Mouse (Mus musculus) MEL (cell line): ENCODE data around the gene Bach1. TPM values are rescaled to one million over a fixed set of nuclear protein-coding genes. Genes with fewer than 3 reads are reported as not detected.
A peak's percentile ranks its signal among the peaks of the same experiment; 100 is the strongest.

Source experiments
- DNase-seq: peaks from one replicate; pipeline ENCODE4 v3.0.0; 2011; ENCODE audit warnings: low read depth, low spot score
- H3K27ac ChIP-seq: 2 replicates; pipeline ENCODE4 v1.5.1; 2012; ENCODE audit warnings: low read depth, mild to moderate bottlenecking, control low read depth, low read length, moderate library complexity; ENCODE audit not compliant: control insufficient read depth
- H3K27me3 ChIP-seq, 2 experiments: fragments of 150-350 bp in 1 of 2; sonication (generic) in 1 of 2; 2 replicates each; pipeline ENCODE4 v1.6.1; 2012; ENCODE audit warnings: low read length in 2 of 2, mild to moderate bottlenecking in 2 of 2, improper control_type of control experiment in 1 of 2, moderate library complexity in 1 of 2; ENCODE audit not compliant: insufficient read depth in 2 of 2, control insufficient read depth in 1 of 2
- H3K36me3 ChIP-seq, 2 experiments: 2 replicates each; pipeline ENCODE4 v1.6.1; 2012 to 2014; ENCODE audit warnings: low read length in 2 of 2, improper control_type of control experiment in 1 of 2, inconsistent platforms in 1 of 2, mild to moderate bottlenecking in 1 of 2; ENCODE audit not compliant: insufficient read depth in 2 of 2, control insufficient read depth in 1 of 2
- H3K4me1 ChIP-seq, 2 experiments: fragments of 150-350 bp in 1 of 2; sonication (generic) in 1 of 2; 2 replicates each; pipeline ENCODE4 v1.6.1; 2012; ENCODE audit warnings: low read length in 2 of 2, improper control_type of control experiment in 1 of 2, mild to moderate bottlenecking in 1 of 2; ENCODE audit not compliant: insufficient read depth in 2 of 2, control insufficient read depth in 1 of 2
- H3K4me3 ChIP-seq, 2 experiments: fragments of 150-350 bp in 1 of 2; sonication (generic) in 1 of 2; 2 replicates each; pipeline ENCODE4 v1.5.1; 2012; ENCODE audit warnings: low read depth in 2 of 2, low read length in 2 of 2, mild to moderate bottlenecking in 2 of 2, moderate library complexity in 2 of 2, control low read depth in 1 of 2, improper control_type of control experiment in 1 of 2; ENCODE audit not compliant: control insufficient read depth in 1 of 2, insufficient read depth in 1 of 2
- H3K79me2 ChIP-seq: 2 replicates; pipeline ENCODE4 v1.6.1; 2012; ENCODE audit warnings: mild to moderate bottlenecking, low read length, moderate library complexity; ENCODE audit not compliant: control insufficient read depth, poor library complexity, insufficient read depth
- H3K9ac ChIP-seq: 2 replicates; pipeline ENCODE4 v1.6.1; 2012; ENCODE audit warnings: low read depth, mild to moderate bottlenecking, control low read depth, low read length, moderate library complexity; ENCODE audit not compliant: control insufficient read depth, poor library complexity, severe bottlenecking
- H3K9me3 ChIP-seq: fragments of 150-350 bp; sonication (generic); replicated peaks from 2 replicates; pipeline ENCODE4 v1.6.1; 2012; ENCODE audit warnings: mild to moderate bottlenecking, low read length, improper control_type of control experiment, moderate library complexity; ENCODE audit not compliant: insufficient read depth
- BHLHE40 ChIP-seq: IDR thresholded peaks from 2 replicates; pipeline ENCODE4 v1.6.1; 2012; ENCODE audit warnings: low read depth, mild to moderate bottlenecking, inconsistent platforms, low read length, improper control_type of control experiment, borderline replicate concordance
- ELF1 ChIP-seq: IDR thresholded peaks from 2 replicates; pipeline ENCODE4 v1.6.1; 2014; ENCODE audit warnings: low read depth, mild to moderate bottlenecking, inconsistent platforms, low read length, improper control_type of control experiment, moderate library complexity
- ETS1 ChIP-seq: IDR thresholded peaks from 2 replicates; pipeline ENCODE4 v1.6.1; 2012; ENCODE audit warnings: low read depth, mild to moderate bottlenecking, inconsistent platforms, low read length, improper control_type of control experiment, moderate library complexity
- GATA1 ChIP-seq: IDR thresholded peaks from 2 replicates; pipeline ENCODE4 v1.6.1; 2011; ENCODE audit warnings: low read depth, low read length, improper control_type of control experiment
- KAT2A ChIP-seq: conservative IDR thresholded peaks from 2 replicates; pipeline ENCODE4 v1.6.1; 2012; ENCODE audit warnings: low read depth, low read length, improper control_type of control experiment, inconsistent platforms
- MAFK ChIP-seq: IDR thresholded peaks from 2 replicates; pipeline ENCODE4 v1.6.1; 2011; ENCODE audit warnings: low read depth, mild to moderate bottlenecking, low read length, improper control_type of control experiment, borderline replicate concordance
- MXI1 ChIP-seq: IDR thresholded peaks from 2 replicates; pipeline ENCODE4 v1.6.1; 2011; ENCODE audit warnings: mild to moderate bottlenecking, low read depth, low read length, improper control_type of control experiment
- MYB ChIP-seq: IDR thresholded peaks from 2 replicates; pipeline ENCODE4 v1.6.1; 2011; ENCODE audit warnings: mild to moderate bottlenecking, low read depth, low read length, improper control_type of control experiment
- NELFE ChIP-seq: IDR thresholded peaks from 2 replicates; pipeline ENCODE4 v1.6.1; 2011; ENCODE audit warnings: low read depth, low read length, improper control_type of control experiment
- RAD21 ChIP-seq: IDR thresholded peaks from 2 replicates; pipeline ENCODE4 v1.6.1; 2011; ENCODE audit warnings: mild to moderate bottlenecking, low read depth, low read length, improper control_type of control experiment
- RCOR1 ChIP-seq: IDR thresholded peaks from 2 replicates; pipeline ENCODE4 v1.6.1; 2012; ENCODE audit warnings: low read depth, mild to moderate bottlenecking, inconsistent platforms, low read length, improper control_type of control experiment
- SMC3 ChIP-seq: IDR thresholded peaks from 2 replicates; pipeline ENCODE4 v1.6.1; 2011; ENCODE audit warnings: low read depth, low read length, improper control_type of control experiment
- TAL1 ChIP-seq: IDR thresholded peaks from 2 replicates; pipeline ENCODE4 v1.6.1; 2012; ENCODE audit warnings: mild to moderate bottlenecking, inconsistent platforms, low read length, moderate library complexity, mixed read lengths
- TCF12 ChIP-seq: IDR thresholded peaks from 2 replicates; pipeline ENCODE4 v1.6.1; 2014; ENCODE audit warnings: low read depth, mild to moderate bottlenecking, inconsistent platforms, low read length, improper control_type of control experiment, moderate library complexity
- UBTF ChIP-seq: IDR thresholded peaks from 2 replicates; pipeline ENCODE4 v1.6.1; 2012; ENCODE audit warnings: low read depth, mild to moderate bottlenecking, inconsistent platforms, low read length, improper control_type of control experiment, moderate library complexity, borderline replicate concordance; ENCODE audit not compliant: insufficient read depth
- ZC3H11A ChIP-seq: IDR thresholded peaks from 2 replicates; pipeline ENCODE4 v1.6.1; 2012; ENCODE audit warnings: low read depth, mild to moderate bottlenecking, inconsistent platforms, low read length, improper control_type of control experiment
- polyA plus RNA-seq, 2 experiments: library from polyadenylated mRNA; stranded (reverse) in 1 of 2; unstranded in 1 of 2; fragments of >175 nt in 1 of 2; fragments of >200 nt in 1 of 2; gene quantifications; 2 replicates each; pipeline versions ENCODE4 v1.2.1 to v1.2.4; 2012; ENCODE audit warnings: low replicate concordance in 2 of 2, low read depth in 1 of 2; ENCODE audit not compliant: insufficient read length in 2 of 2, insufficient read depth in 1 of 2, missing spikeins in 1 of 2
- total RNA-seq: library from RNA; depleted of rRNA; stranded (reverse); fragments of 300-350 nt; gene quantifications from 2 replicates; pipeline ENCODE4 v1.2.3, GENCODE M21; 2012

Gene Bach1
- total and polyA plus RNA-seq, 3 experiments: 20.5 to 21.1 TPM; not detected in 1

DNA sequence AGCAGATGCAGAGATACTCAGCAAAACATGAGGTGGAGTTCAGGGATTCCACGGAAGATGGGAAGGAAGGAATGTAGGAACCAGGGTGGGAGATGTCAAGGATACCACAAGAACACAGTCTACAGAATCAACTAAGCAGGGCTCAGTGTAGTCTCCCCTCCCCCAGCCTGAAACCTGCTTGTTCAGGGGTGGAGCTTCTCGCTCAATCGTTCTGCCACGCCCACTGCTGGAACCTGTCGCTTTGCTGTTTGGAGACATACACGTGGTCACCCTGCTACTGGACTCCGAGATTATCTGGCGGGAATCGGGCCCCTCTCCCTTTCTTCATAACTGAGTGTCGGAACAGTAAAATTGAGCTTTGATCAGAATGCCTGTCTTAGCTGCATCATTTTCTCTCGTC is 20.1 kb upstream of the Bach1 start:
- no peaks in the 10 kb centered on the region for H3K79me2 ChIP-seq

DNA sequence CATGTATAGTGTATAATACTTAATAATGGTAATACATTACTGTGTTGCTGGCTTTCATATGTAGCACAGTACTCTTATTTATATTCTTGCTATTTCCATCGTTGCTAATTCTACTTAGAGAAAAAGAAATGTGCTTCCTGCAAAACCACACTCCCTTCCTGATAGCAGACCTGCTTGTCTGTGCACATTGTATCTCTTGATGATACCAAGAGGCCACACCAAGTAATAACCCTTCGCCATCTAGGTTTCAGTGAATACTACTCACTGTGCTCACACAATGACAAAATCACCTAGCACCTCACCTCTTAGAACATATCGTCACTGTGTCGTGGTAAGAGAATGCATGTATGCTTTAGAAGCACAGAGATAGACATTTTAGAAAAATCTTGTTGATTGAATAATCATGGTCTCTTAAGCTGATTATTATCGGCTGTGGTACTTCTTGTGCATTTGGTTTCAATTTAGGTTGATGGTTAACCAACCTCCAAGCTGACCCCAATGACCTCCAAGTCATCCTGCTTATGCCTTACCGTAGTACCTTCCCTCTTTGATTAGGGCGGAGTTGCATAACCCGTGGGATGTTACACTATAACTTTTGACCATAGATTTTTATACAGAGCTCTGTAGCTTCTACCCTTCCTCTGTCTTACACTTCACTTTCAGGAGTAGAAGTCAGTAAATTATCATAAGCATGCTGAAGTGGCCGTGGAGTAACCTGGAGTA is 17.7 kb upstream of the Bach1 start:
- no peak overlapping the region for H3K9ac ChIP-seq
- H3K36me3 ChIP-seq: no peaks in the 10 kb centered on the region
- no peak overlapping the region for H3K27ac ChIP-seq
- H3K4me1 ChIP-seq: no peaks in the 10 kb centered on the region
- H3K79me2 ChIP-seq: no peaks in the 10 kb centered on the region
- no peak for DNase-seq
- TF ChIP-seq UBTF (no peak), TAL1 (no peak)
- H3K9me3 ChIP-seq: no peaks in the 10 kb centered on the region
- no peaks in the 10 kb centered on the region for H3K27me3 ChIP-seq
- no peak overlapping the region for H3K4me3 ChIP-seq

More for the DNA sequence above, 20.1 kb upstream of the Bach1 start:
- no peaks in the 10 kb centered on the region for H3K36me3 ChIP-seq
- DNase-seq: no peak
- no peaks in the 10 kb centered on the region for H3K27me3 ChIP-seq
- H3K4me3 ChIP-seq: no peak overlapping the region
- no peak overlapping the region for H3K27ac ChIP-seq
- TF ChIP-seq SMC3: no peak
- no peak for TF ChIP-seq TCF12
- TF ChIP-seq MYB: no peak
- no peak for TF ChIP-seq MAFK
- no peak for TF ChIP-seq ELF1
- TF ChIP-seq BHLHE40: no peak
- TF ChIP-seq KAT2A: no peak
- TF ChIP-seq MXI1: no peak
- no peak for TF ChIP-seq RCOR1
- no peak for TF ChIP-seq ZC3H11A
- TF ChIP-seq ETS1: no peak
- no peaks in the 10 kb centered on the region for H3K4me1 ChIP-seq
- H3K9ac ChIP-seq: no peak overlapping the region
- H3K9me3 ChIP-seq: no peaks in the 10 kb centered on the region

GRCm38 (mm10) chr16:87681848-87682247 is 16.9 kb upstream of the Bach1 start:
- no peak overlapping the region for H3K9ac ChIP-seq
- DNase-seq: peak; percentile 25
- H3K79me2 ChIP-seq: no peaks in the 10 kb centered on the region
- no peak for TF ChIP-seq RAD21
- no peak for TF ChIP-seq TCF12
- no peak for TF ChIP-seq NELFE
- TF ChIP-seq GATA1: no peak
- TF ChIP-seq, all 39 proteins: peak for 0
- no peaks in the 10 kb centered on the region for H3K27me3 ChIP-seq
- H3K36me3 ChIP-seq: no peaks in the 10 kb centered on the region
- H3K9me3 ChIP-seq: no peaks in the 10 kb centered on the region
- no peak overlapping the region for H3K27ac ChIP-seq
- no peak overlapping the region for H3K4me3 ChIP-seq
- no peaks in the 10 kb centered on the region for H3K4me1 ChIP-seq
